Mouse (Mus musculus) CH12.LX (cell line): ENCODE measurements around the gene Atp8a2. TPM values are rescaled to one million over a fixed set of nuclear protein-coding genes. Genes with fewer than 3 reads are reported as not detected.

Experiments
- DNase-seq: peaks from one replicate; pipeline ENCODE4 v3.0.0-alpha.2; 2013; ENCODE audit errors: extremely low read depth
- H3K27ac ChIP-seq: 2 replicates; pipeline ENCODE4 v1.5.1; 2012; ENCODE audit warnings: low read depth, mild to moderate bottlenecking, control low read depth, moderate library complexity; ENCODE audit not compliant: insufficient read depth
- H3K27me3 ChIP-seq: replicated peaks from 2 replicates; pipeline ENCODE3; 2012; ENCODE audit warnings: inconsistent platforms
- H3K36me3 ChIP-seq, 2 experiments: replicated peaks in 1 of 2; 2 replicates each; pipeline versions ENCODE3 to v1.6.1; 2012; ENCODE audit warnings: inconsistent platforms in 1 of 2, low read length in 1 of 2, mild to moderate bottlenecking in 1 of 2, mixed read lengths in 1 of 2, moderate library complexity in 1 of 2; ENCODE audit not compliant: control insufficient read depth in 1 of 2, insufficient read depth in 1 of 2
- H3K4me1 ChIP-seq, 2 experiments: 2 replicates each; pipeline ENCODE4 v1.6.1; 2012; ENCODE audit warnings: inconsistent platforms in 1 of 2, moderate library complexity in 1 of 2; ENCODE audit not compliant: insufficient read depth in 2 of 2, control insufficient read depth in 1 of 2
- H3K4me2 ChIP-seq: 2 replicates; pipeline ENCODE4 v1.6.1; 2012; ENCODE audit warnings: low read depth, mild to moderate bottlenecking, control low read depth; ENCODE audit not compliant: poor library complexity, insufficient read depth, severe bottlenecking
- H3K4me3 ChIP-seq, 3 experiments: fragments of 150-350 bp in 1 of 3; sonication (generic) in 1 of 3; replicated peaks in 1 of 3; 2 replicates each; pipeline versions ENCODE3 to v1.5.1; 2011 to 2012; ENCODE audit warnings: low read depth in 2 of 3, low read length in 2 of 3, mild to moderate bottlenecking in 2 of 3, moderate library complexity in 2 of 3, control low read depth in 1 of 3, improper control_type of control experiment in 1 of 3, inconsistent platforms in 1 of 3, mixed read lengths in 1 of 3; ENCODE audit not compliant: poor library complexity in 1 of 3
- H3K79me2 ChIP-seq: replicated peaks from 2 replicates; pipeline ENCODE4 v1.6.1; 2012; ENCODE audit warnings: mild to moderate bottlenecking, moderate library complexity; ENCODE audit not compliant: control insufficient read depth, poor library complexity, insufficient read depth, severe bottlenecking; ENCODE audit errors: extremely low read depth
- H3K9ac ChIP-seq: 2 replicates; pipeline ENCODE4 v1.6.1; 2012; ENCODE audit warnings: low read depth, mild to moderate bottlenecking, control low read depth, moderate library complexity; ENCODE audit not compliant: insufficient read depth
- H3K9me3 ChIP-seq: replicated peaks from 2 replicates; pipeline ENCODE3; 2012; ENCODE audit warnings: low read length, inconsistent platforms, mixed read lengths
- BHLHE40 ChIP-seq: IDR thresholded peaks from 2 replicates; pipeline ENCODE4 v1.6.1; 2011; ENCODE audit warnings: mild to moderate bottlenecking, low read depth, low read length, improper control_type of control experiment
- CHD1 ChIP-seq: IDR thresholded peaks from 2 replicates; pipeline ENCODE4 v1.6.1; 2012; ENCODE audit warnings: low read depth, low read length, improper control_type of control experiment, inconsistent platforms
- EP300 ChIP-seq: IDR thresholded peaks from 2 replicates; pipeline ENCODE4 v1.6.1; 2011; ENCODE audit warnings: low read length, improper control_type of control experiment
- GABPA ChIP-seq: IDR thresholded peaks from 2 replicates; pipeline ENCODE4 v1.6.1; 2012; ENCODE audit warnings: low read depth, low read length, improper control_type of control experiment, inconsistent platforms; ENCODE audit not compliant: insufficient replicate concordance
- HCFC1 ChIP-seq: IDR thresholded peaks from 2 replicates; pipeline ENCODE4 v1.6.1; 2012; ENCODE audit warnings: low read depth, mild to moderate bottlenecking, inconsistent platforms, low read length, improper control_type of control experiment
- IRF4 ChIP-seq: IDR thresholded peaks from 2 replicates; pipeline ENCODE4 v1.6.1; 2014; ENCODE audit warnings: low read depth, mild to moderate bottlenecking, inconsistent platforms, low read length, improper control_type of control experiment
- JUND ChIP-seq: conservative IDR thresholded peaks from 2 replicates; pipeline ENCODE4 v1.6.1; 2011; ENCODE audit warnings: low read depth, low read length, improper control_type of control experiment
- MAFK ChIP-seq: IDR thresholded peaks from 2 replicates; pipeline ENCODE4 v1.6.1; 2011; ENCODE audit warnings: low read length, improper control_type of control experiment; ENCODE audit not compliant: insufficient replicate concordance
- MAZ ChIP-seq: IDR thresholded peaks from 2 replicates; pipeline ENCODE4 v1.6.1; 2012; ENCODE audit warnings: low read depth, mild to moderate bottlenecking, inconsistent platforms, low read length, improper control_type of control experiment, moderate library complexity
- MEF2A ChIP-seq: IDR thresholded peaks from 2 replicates; pipeline ENCODE4 v1.6.1; 2014; ENCODE audit warnings: low read depth, mild to moderate bottlenecking, inconsistent platforms, low read length, improper control_type of control experiment, borderline replicate concordance
- MXI1 ChIP-seq: IDR thresholded peaks from 2 replicates; pipeline ENCODE4 v1.6.1; 2011; ENCODE audit warnings: mild to moderate bottlenecking, low read depth, low read length, improper control_type of control experiment
- MYC ChIP-seq: IDR thresholded peaks from 2 replicates; pipeline ENCODE4 v1.6.1; 2011; ENCODE audit warnings: low read depth, mild to moderate bottlenecking, improper control_type of control experiment, low read length
- NRF1 ChIP-seq: IDR thresholded peaks from 2 replicates; pipeline ENCODE4 v1.6.1; 2014; ENCODE audit warnings: low read depth, mild to moderate bottlenecking, inconsistent platforms, low read length, improper control_type of control experiment, moderate library complexity
- PAX5 ChIP-seq: IDR thresholded peaks from 2 replicates; pipeline ENCODE4 v1.6.1; 2012; ENCODE audit warnings: low read length, inconsistent platforms, mixed read lengths
- POLR2A ChIP-seq: IDR thresholded peaks from 2 replicates; pipeline ENCODE4 v1.6.1; 2011; ENCODE audit warnings: low read depth, mild to moderate bottlenecking, improper control_type of control experiment, low read length
- POLR2AphosphoS2 ChIP-seq: IDR thresholded peaks from 2 replicates; pipeline ENCODE4 v1.6.1; 2011; ENCODE audit warnings: low read depth, low read length, improper control_type of control experiment
- RAD21 ChIP-seq: IDR thresholded peaks from 2 replicates; pipeline ENCODE4 v1.6.1; 2011; ENCODE audit warnings: low read depth, mild to moderate bottlenecking, low read length, improper control_type of control experiment, moderate library complexity
- RCOR1 ChIP-seq: conservative IDR thresholded peaks from 2 replicates; pipeline ENCODE4 v1.6.1; 2012; ENCODE audit warnings: low read depth, mild to moderate bottlenecking, inconsistent platforms, low read length, improper control_type of control experiment
- SIN3A ChIP-seq: IDR thresholded peaks from 2 replicates; pipeline ENCODE4 v1.6.1; 2012; ENCODE audit warnings: low read length, improper control_type of control experiment, inconsistent platforms
- SMC3 ChIP-seq: IDR thresholded peaks from 2 replicates; pipeline ENCODE4 v1.6.1; 2011; ENCODE audit warnings: low read depth, low read length, improper control_type of control experiment
- TCF12 ChIP-seq: IDR thresholded peaks from 2 replicates; pipeline ENCODE4 v1.6.1; 2014; ENCODE audit warnings: low read depth, mild to moderate bottlenecking, inconsistent platforms, low read length, improper control_type of control experiment
- USF2 ChIP-seq: conservative IDR thresholded peaks from 2 replicates; pipeline ENCODE4 v1.6.1; 2011; ENCODE audit warnings: low read depth, low read length, improper control_type of control experiment
- ZC3H11A ChIP-seq: IDR thresholded peaks from 2 replicates; pipeline ENCODE4 v1.6.1; 2012; ENCODE audit warnings: low read depth, mild to moderate bottlenecking, inconsistent platforms, low read length, improper control_type of control experiment
- ZMIZ1 ChIP-seq: IDR thresholded peaks from 2 replicates; pipeline ENCODE4 v1.6.1; 2012; ENCODE audit warnings: low read depth, mild to moderate bottlenecking, inconsistent platforms, low read length, improper control_type of control experiment
- ZNF384 ChIP-seq: IDR thresholded peaks from 2 replicates; pipeline ENCODE4 v1.6.1; 2012; ENCODE audit warnings: low read depth, low read length, improper control_type of control experiment, inconsistent platforms
- dilution Hi-C: fragments of 300-500 bp; cut with MboI; formaldehyde crosslinking; loops from 2 replicates; pipeline ENCODE4 v1.14.3; 2020; ENCODE audit warnings: low sequenced_read_pairs; ENCODE audit not compliant: extremely low pct_unique_long_range_greater_than_20kb, extremely low pct_ligation_motif_present
- in situ Hi-C: fragments of 300-500 bp; cut with MboI; formaldehyde crosslinking; loops from 3 replicates; pipeline ENCODE4 v1.14.3; 2019; ENCODE audit warnings: low sequenced_read_pairs, low pct_ligation_motif_present, low pct_unique_long_range_greater_than_20kb, mixed read lengths
- polyA plus RNA-seq: library from polyadenylated mRNA; unstranded; fragments of >175 nt; gene quantifications from 2 replicates; pipeline ENCODE4 v1.2.1, GENCODE M21; 2012; ENCODE audit warnings: low read depth; ENCODE audit not compliant: insufficient read length
- total RNA-seq, 2 experiments: library from RNA; depleted of rRNA; stranded (reverse); fragments of 300-350 nt in 1 of 2; fragments of >200 nt in 1 of 2; gene quantifications; 2 replicates each; pipeline ENCODE4 v1.2.3; 2012 to 2014

Atp8a2 gene
- total and polyA plus RNA-seq, 3 experiments, result 0.15 to 0.29 (median 0.21) TPM

DNA sequence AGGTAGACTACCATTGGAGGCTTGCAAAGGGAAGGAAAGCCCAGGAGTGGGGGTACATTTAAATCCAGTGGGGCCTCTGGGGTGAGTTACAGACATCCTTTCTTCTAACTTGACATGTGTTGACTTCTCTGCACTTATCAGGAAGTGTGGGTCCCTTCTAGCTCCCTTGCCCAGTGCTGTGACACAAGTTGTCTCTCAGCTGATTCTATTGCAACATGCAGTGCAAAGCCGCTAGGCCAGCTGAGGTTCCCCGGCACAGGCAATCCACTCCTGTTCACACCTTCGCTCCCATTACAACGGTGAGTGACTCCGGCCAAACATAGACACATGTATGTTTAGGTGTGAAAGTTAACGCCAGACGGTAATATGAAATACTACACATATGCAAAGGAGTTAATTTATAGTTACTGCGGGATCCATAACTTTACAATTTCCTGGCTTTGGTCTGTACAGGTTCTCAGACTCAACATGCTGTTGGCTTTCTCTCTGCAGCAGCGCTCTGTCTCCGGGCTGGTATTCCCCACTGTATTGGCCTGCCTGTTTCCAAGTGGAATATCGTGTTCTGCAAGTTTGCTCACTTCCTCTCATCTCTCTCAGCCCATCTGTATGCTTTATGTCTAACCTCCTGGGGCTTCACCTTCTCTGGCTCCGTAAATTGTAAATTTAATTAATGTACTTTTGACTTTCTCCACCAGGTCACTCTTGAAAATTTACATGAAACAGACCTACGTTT, 491.5 kb downstream of the Atp8a2 start:
- no peak overlapping the region for H3K4me3 ChIP-seq
- TF ChIP-seq SMC3 (no peak), PAX5 (no peak), POLR2A (no peak), IRF4 (no peak), ZC3H11A (no peak), CHD1 (no peak), GABPA (no peak), ZMIZ1 (no peak), MEF2A (no peak), RAD21 (no peak), SIN3A (no peak), MAFK (no peak), TCF12 (no peak), RCOR1 (no peak), MXI1 (no peak), POLR2AphosphoS2 (no peak)
- dilution Hi-C loops (no loop called here), in situ Hi-C loops (no loop called here)
- DNase-seq, result no peak
- H3K4me2 ChIP-seq, result no peak overlapping the region
- no peaks in the 10 kb centered on the region; a peak in 1 of 4 replicates for H3K4me1 ChIP-seq
- no peaks in the 10 kb centered on the region for H3K79me2 ChIP-seq
- H3K9ac ChIP-seq, result no peak overlapping the region
- no peaks in the 10 kb centered on the region for H3K27me3 ChIP-seq
- no peaks in the 10 kb centered on the region for H3K36me3 ChIP-seq
- H3K27ac ChIP-seq, result no peak overlapping the region
- no peaks in the 10 kb centered on the region for H3K9me3 ChIP-seq

DNA sequence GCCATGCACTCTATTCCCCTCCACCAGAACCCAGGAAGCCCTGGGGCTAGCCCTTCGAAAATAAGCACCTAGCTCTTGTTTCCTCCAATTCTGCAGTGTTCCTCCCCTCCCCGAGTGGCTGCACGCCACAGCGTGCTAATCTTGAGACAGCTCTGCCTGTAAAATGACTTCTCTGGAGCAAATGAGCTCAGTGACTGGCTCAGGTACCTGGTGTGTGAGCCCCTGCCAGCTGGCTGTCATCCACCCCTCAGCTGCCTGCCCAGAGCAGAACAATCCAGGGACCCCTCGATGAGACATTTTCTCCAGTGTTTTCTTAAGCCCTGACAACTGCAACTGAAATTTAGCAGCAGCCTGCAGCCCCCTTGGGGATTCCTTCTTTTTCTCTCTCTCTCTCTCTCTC, 495.5 kb downstream of the Atp8a2 start:
- in situ Hi-C loops, result no loop called here
- dilution Hi-C loops, result no loop called here
- Histone ChIP-seq H3K9me3 (no peaks in the 10 kb centered on the region), H3K36me3 (no peaks in the 10 kb centered on the region), H3K27ac (no peak overlapping the region), H3K27me3 (no peaks in the 10 kb centered on the region), H3K79me2 (no peaks in the 10 kb centered on the region), H3K9ac (no peak overlapping the region), H3K4me3 (no peak overlapping the region), H3K4me1 (no peaks in the 10 kb centered on the region; a peak in 1 of 4 replicates), H3K4me2 (no peak overlapping the region)
- no peak for TF ChIP-seq JUND
- no peak for TF ChIP-seq EP300
- TF ChIP-seq SIN3A, result no peak
- TF ChIP-seq HCFC1, result no peak
- no peak for TF ChIP-seq ZNF384
- TF ChIP-seq MEF2A, result no peak
- no peak for TF ChIP-seq PAX5
- TF ChIP-seq ZMIZ1, result no peak
- no peak for TF ChIP-seq BHLHE40
- no peak for TF ChIP-seq MYC
- no peak for TF ChIP-seq MAZ
- no peak for TF ChIP-seq TCF12
- no peak for TF ChIP-seq POLR2A
- TF ChIP-seq NRF1, result no peak
- TF ChIP-seq USF2, result no peak
- no peak for TF ChIP-seq GABPA
- DNase-seq, result no peak
